Mouse (Mus musculus): ENCODE results near the gene Dusp22.

Dusp22 gene

GRCm38 (mm10) chr13:30659613-30660505 is at the start of gene Dusp22:
TSS of gene Dusp22 (plus strand) at chr13:30659999.
- DNase-seq, result peak; percentile 90 to 96

GRCm38 (mm10) chr13:30612079-30612794 is 47.6 kb upstream of the Dusp22 start:
- DNase-seq, result no peak

- DNase-seq, result no peak
Measured at GRCm38 (mm10) chr13:30619684-30620083, 40.1 kb upstream of the Dusp22 start.

- no peak for DNase-seq
Measured at GRCm38 (mm10) chr13:30628195-30629048, 31.4 kb upstream of the Dusp22 start.

GRCm38 (mm10) chr13:30629794-30630410 is 29.9 kb upstream of the Dusp22 start:
- no peak for DNase-seq

GRCm38 (mm10) chr13:30632998-30633397 is 26.8 kb upstream of the Dusp22 start:
- no peak for DNase-seq

GRCm38 (mm10) chr13:30636453-30636852 is 23.3 kb upstream of the Dusp22 start:
- DNase-seq, result no peak

GRCm38 (mm10) chr13:30638378-30639115 is 21.3 kb upstream of the Dusp22 start:
- DNase-seq, result no peak

- no peak for DNase-seq
Measured at GRCm38 (mm10) chr13:30642053-30642452, 17.7 kb upstream of the Dusp22 start.

GRCm38 (mm10) chr13:30648461-30648860 is 11.3 kb upstream of the Dusp22 start:
- no peak for DNase-seq

GRCm38 (mm10) chr13:30649197-30649596 is 10.6 kb upstream of the Dusp22 start:
- DNase-seq, result no peak

GRCm38 (mm10) chr13:30650684-30651083 is 9.1 kb upstream of the Dusp22 start:
- DNase-seq, result no peak

- no peak for DNase-seq
Measured at GRCm38 (mm10) chr13:30653051-30653450, 6.7 kb upstream of the Dusp22 start.

- no peak for DNase-seq
Measured at GRCm38 (mm10) chr13:30654463-30654862, 5.3 kb upstream of the Dusp22 start.

- no peak for DNase-seq
Measured at GRCm38 (mm10) chr13:30656909-30657308, 2.9 kb upstream of the Dusp22 start.

GRCm38 (mm10) chr13:30657779-30658178 is 2.0 kb upstream of the Dusp22 start:
- no peak for DNase-seq

GRCm38 (mm10) chr13:30658201-30658996 is 1.4 kb upstream of the Dusp22 start:
- DNase-seq, result no peak

- DNase-seq, result no peak
Measured at GRCm38 (mm10) chr13:30665261-30665660, 5.5 kb downstream of the Dusp22 start.

GRCm38 (mm10) chr13:30666537-30666936 is 6.7 kb downstream of the Dusp22 start:
- no peak for DNase-seq

GRCm38 (mm10) chr13:30668301-30668700 is 8.5 kb downstream of the Dusp22 start:
- DNase-seq, result no peak

GRCm38 (mm10) chr13:30669277-30669676 is 9.5 kb downstream of the Dusp22 start:
- DNase-seq, result no peak

All from lung, postnatal 4 days (tissue).